Mouse (Mus musculus) thymus, postnatal 0 days (tissue): ENCODE data around the gene Sh3bp2. TPM values are rescaled to one million over a fixed set of nuclear protein-coding genes. Genes with fewer than 3 reads are reported as not detected.

Experiments used
- DNase-seq: peaks from one replicate; pipeline ENCODE4 v3.0.0-alpha.2; 2015; ENCODE audit warnings: low spot score
- polyA plus RNA-seq: library from polyadenylated mRNA; unstranded; fragments of >200 nt; fragmentation: Nextera tagmentation; extraction: Ambion mirVana; gene quantifications from 2 replicates; pipeline ENCODE4 v1.2.1, GENCODE M21; 2015

Gene Sh3bp2
- polyA plus RNA-seq, 1 experiment from 2014 or later, result 10.5 TPM

GRCm38 (mm10) chr5:34524511-34524910 lies 1.1 kb upstream of the Sh3bp2 start:
- DNase-seq, result no peak

GRCm38 (mm10) chr5:34526477-34526775 lies 788 bp downstream of the Sh3bp2 start:
- DNase-seq, result no peak

DNA sequence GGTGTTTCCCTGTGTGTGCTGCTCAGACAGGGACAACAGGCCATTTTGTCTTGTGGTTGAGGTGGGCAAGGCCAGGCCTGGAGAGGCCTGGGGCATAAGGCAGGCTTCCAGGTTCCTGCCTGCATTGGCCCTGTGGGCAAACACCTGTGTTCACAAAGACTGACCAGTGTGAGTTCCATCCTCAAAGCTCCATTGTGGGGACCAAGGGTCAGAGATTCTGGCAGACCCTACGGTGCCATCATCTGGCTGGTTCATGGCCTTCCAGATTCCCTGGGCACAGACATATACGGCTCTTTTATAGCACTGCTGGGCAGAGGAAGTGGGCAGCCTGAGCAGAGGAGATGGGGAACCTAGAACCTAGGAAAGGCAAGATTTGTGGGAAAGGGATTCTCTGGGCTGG lies 1.7 kb downstream of the Sh3bp2 start:
- no peak for DNase-seq

GRCm38 (mm10) chr5:34528724-34529123 lies 3.1 kb downstream of the Sh3bp2 start:
- DNase-seq, result no peak

DNA sequence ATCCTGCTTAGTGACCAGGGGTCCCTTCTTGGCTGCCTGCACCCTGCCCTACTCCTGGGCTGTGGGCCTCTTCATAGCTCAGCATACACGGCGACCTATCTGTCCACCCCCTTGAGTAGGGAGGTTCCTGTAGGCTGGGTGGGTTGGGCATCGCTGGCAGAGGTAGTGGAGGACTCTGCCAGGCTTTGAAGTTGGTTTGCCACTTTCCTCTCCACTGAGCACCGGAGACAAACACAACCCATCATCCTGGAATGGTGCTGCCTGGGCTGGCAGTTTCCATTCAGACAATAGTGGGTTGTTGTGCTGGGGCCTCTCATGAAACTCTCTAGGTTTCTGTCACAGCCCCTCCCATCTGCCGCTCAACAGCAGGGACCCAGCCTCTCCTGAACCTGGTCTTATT lies 4.5 kb downstream of the Sh3bp2 start:
- DNase-seq, result no peak

- no peak for DNase-seq
Measured at GRCm38 (mm10) chr5:34530687-34531086, 5.0 kb downstream of the Sh3bp2 start.

GRCm38 (mm10) chr5:34533066-34533465 lies 7.4 kb downstream of the Sh3bp2 start:
- no peak for DNase-seq

GRCm38 (mm10) chr5:34533820-34534219 lies 8.2 kb downstream of the Sh3bp2 start:
- DNase-seq, result no peak

DNA sequence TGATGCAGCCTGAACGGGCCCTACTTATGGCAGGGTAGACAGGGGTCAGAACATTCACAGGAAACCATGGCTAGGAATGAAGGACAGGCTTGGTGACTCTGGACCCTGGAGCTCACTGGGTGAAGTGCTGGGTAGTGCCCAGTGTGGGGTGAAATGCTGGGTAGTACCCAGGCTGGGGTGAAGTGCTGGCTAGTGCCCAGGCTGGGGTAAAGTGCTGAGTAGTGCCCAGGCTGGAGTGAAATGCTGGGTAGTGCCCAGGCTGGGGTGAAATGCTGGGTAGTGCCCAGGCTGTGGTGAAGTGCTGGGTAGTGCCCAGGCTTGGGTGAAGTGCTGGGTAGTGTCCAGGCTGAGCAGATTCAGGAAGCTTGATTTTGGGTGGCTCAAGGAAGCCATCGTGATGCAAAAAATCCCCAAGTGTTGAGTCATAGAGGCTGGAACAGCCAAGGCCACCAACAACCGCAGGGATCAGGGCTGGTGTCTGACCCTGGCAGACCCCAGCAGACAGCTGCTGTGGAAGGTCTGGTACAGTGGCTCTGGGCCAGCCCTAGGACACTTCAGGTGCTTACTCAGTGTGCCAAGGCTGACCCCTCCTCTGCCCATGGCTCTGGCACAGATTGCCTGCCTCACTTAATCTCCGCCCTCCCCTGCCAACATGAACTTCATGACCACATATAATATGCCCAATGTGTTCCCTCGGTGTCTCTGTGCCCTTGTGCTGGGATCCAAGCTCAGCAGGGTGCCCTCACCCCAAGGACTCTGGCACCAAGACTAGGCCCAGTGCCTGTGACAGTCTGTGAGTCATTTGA lies 9.3 kb downstream of the Sh3bp2 start:
- DNase-seq, result no peak

DNA sequence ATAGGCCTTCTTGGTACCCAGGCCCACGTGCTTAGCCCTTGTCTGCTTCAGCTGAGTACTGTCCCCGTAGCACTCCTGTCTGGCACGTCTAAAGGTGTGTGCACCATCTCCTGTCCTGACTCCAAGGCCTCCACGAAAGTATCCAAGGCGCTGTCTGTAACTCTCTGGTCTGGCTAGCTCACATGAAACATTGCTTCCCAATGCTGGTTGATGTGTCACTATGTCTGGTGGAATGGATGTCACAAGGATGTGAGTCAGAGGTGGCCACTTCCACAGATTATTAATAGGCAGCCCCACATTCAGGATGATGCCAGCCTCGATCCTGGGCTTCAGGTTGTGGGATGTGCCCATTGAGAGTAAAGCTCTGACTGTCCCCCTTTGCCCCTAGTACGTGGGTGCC lies 10.2 kb downstream of the Sh3bp2 start:
- no peak for DNase-seq

- DNase-seq, result no peak
Measured at GRCm38 (mm10) chr5:34538079-34538478, 12.4 kb downstream of the Sh3bp2 start.

GRCm38 (mm10) chr5:34538527-34538926 lies 12.9 kb downstream of the Sh3bp2 start:
- DNase-seq, result peak; percentile 74

- DNase-seq, result no peak
Measured at GRCm38 (mm10) chr5:34539121-34539520, 13.5 kb downstream of the Sh3bp2 start.

- DNase-seq, result no peak
Measured at GRCm38 (mm10) chr5:34542166-34542565, 16.5 kb downstream of the Sh3bp2 start.

DNA sequence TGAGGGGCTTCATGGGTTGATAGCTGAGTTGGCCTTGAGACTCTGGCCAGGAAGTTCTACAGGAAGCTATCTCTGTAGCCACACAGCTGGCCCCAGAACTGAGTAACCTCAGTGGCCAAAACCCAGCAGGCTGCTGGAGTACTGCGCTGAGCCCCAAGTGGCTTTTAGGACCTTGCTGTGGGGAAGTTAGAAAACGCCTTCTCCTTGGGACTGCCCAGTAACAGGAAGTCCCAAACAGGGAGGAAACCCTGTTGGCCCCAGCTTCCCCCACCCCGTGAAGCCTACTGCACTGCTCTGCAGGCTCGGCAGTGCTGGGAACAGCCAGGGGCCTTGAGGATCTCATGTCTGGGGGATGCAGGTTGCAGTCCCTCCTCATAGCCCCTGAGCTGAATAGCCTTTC lies 17.5 kb downstream of the Sh3bp2 start:
- no peak for DNase-seq

DNA sequence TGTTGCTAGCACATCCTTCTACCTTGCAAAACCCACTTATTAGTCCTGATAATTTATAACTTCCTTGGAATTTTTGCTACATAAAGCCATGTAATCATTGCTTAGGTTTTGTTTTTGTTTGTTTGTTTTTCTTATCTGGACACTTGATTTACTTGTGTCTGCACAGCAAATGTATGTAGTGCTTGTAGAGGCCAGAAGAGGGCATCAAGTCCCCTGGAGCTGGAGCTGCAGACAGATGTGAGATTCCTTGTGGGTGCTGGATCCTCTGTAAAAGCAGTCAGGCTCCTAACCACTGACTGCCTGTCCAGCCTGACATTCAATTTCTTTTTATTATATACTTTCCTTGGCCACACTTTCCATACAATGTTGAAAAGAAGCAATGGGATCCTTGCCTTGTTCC lies 21.8 kb downstream of the Sh3bp2 start:
- peak; percentile 39 for DNase-seq

DNA sequence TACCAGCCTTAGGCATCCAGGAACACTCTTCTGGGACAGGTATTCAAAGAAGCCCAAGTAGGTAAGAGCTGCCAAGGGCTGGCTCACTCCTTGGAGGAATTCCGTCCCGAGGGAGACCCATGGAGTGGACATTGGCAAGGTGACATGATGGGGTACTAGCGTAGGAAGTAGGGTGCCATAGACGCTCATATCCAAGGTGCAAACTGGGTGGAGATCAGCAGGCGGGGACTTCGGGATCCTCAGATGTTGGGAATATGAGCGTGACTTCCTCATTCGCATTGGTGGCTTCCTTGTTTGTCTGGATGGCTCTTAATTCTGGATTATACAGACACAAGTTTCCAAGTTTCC lies 23.5 kb downstream of the Sh3bp2 start:
- no peak for DNase-seq

GRCm38 (mm10) chr5:34549483-34550221 lies 24.0 kb downstream of the Sh3bp2 start:
- peak; percentile 48 for DNase-seq

GRCm38 (mm10) chr5:34550251-34550650 lies 24.6 kb downstream of the Sh3bp2 start:
- no peak for DNase-seq

- no peak for DNase-seq
Measured at GRCm38 (mm10) chr5:34551821-34552220, 26.2 kb downstream of the Sh3bp2 start.

DNA sequence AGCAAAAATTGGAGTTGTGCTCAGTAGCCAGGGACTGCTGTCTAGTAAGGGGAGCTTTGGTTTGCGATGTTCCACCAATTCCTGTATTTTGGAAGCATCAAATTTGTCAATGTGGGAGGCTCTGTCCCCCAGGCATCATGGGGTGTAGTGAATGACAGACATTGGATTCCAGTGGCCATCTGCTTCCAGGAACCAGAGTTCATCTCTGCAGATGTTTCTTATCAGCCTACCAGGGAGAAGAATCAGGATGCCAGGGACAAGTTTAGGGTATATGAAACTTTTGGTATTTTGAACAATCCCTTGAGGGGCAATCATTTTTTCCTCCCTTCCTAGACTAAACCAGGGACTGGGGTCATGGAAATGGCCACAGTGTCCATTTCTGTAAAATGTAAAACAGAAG lies 38.2 kb downstream of the Sh3bp2 start:
- no peak for DNase-seq

DNA sequence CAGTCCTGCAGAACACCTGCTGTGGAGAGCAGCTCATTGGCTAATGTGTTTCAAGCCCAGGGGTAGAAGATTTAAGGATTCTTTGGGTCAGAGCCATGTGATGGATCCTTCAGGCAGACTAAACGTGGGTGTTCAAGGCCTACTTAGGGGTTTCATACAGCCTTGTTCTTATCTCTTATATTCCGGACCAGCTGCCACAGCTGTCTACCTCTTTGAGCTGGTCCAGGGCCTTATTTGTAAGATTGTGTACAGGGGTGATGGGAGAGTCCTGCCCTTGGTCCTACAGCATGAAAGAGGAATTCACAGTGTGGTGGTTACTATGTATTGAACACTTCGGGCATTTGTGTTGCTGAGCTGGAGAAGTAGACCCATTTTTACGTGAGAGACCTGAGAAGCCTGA lies 38.7 kb downstream of the Sh3bp2 start:
- DNase-seq, result no peak
